Mouse (Mus musculus) neural tube, embryonic 14.5 days (tissue): ENCODE measurements around the gene Mtg2. TPM values are rescaled to one million over a fixed set of nuclear protein-coding genes. Genes with fewer than 3 reads are reported as not detected.

Experiments
- ATAC-seq: fragments of 200-750 bp; cut with Nextera tagmentation; 2 replicates; pipeline ENCODE4 v1.8.0; 2017; ENCODE audit warnings: low read depth, mild to moderate bottlenecking, moderate TSS enrichment, moderate library complexity
- H3K27ac ChIP-seq: fragments of 300-500 bp; sonication (generic); 2 replicates; pipeline ENCODE4 v1.5.1; 2014; ENCODE audit warnings: low read depth, mild to moderate bottlenecking, control low read depth, low read length, moderate library complexity, mixed read lengths
- H3K27me3 ChIP-seq: fragments of 300-500 bp; sonication (generic); 2 replicates; pipeline ENCODE4 v1.6.1; 2014; ENCODE audit warnings: low read length; ENCODE audit not compliant: control insufficient read depth, insufficient read depth
- H3K36me3 ChIP-seq: fragments of 300-500 bp; sonication (generic); 2 replicates; pipeline ENCODE4 v1.6.1; 2014; ENCODE audit warnings: low read length, mixed read lengths; ENCODE audit not compliant: control insufficient read depth, insufficient read depth
- H3K4me1 ChIP-seq: fragments of 300-500 bp; sonication (generic); 2 replicates; pipeline ENCODE4 v1.6.1; 2014; ENCODE audit warnings: low read length; ENCODE audit not compliant: control insufficient read depth, insufficient read depth
- H3K4me2 ChIP-seq: fragments of 300-500 bp; sonication (generic); 2 replicates; pipeline ENCODE4 v1.6.1; 2014; ENCODE audit warnings: mild to moderate bottlenecking, low read depth, low read length, control low read depth
- H3K4me3 ChIP-seq: fragments of 300-500 bp; sonication (generic); 2 replicates; pipeline ENCODE4 v1.5.1; 2014; ENCODE audit warnings: low read depth, low read length, control low read depth, mixed read lengths
- H3K9ac ChIP-seq: fragments of 300-500 bp; sonication (generic); replicated peaks from 2 replicates; pipeline ENCODE4 v1.6.1; 2014; ENCODE audit warnings: low read depth, mild to moderate bottlenecking, control low read depth, low read length, mixed read lengths
- H3K9me3 ChIP-seq: fragments of 300-500 bp; sonication (generic); 2 replicates; pipeline ENCODE4 v1.6.1; 2016; ENCODE audit warnings: low read length; ENCODE audit not compliant: control insufficient read depth
- WGBS: fragments of 180-500 bp; shearing (Covaris S2); extraction: QIAGEN DNeasy Blood & Tissue Kit; methylation state at CpG from one replicate; pipeline ENCODE4 v1.1.7; 2014; 5-methylcytosine and 5-hydroxymethylcytosine counted together
- polyA plus RNA-seq: library from polyadenylated mRNA; unstranded; fragments of >200 nt; fragmentation: Nextera tagmentation; extraction: Ambion mirVana; gene quantifications from 2 replicates; pipeline ENCODE4 v1.2.1, GENCODE M21; 2014

Gene Mtg2
- polyA plus RNA-seq, 1 experiment from 2014 or later: 34.2 TPM

GRCm38 (mm10) chr2:180108285-180108684 lies 37.9 kb downstream of the Mtg2 start:
- no peak for ATAC-seq
- peaks cover 18% of the 10 kb centered on the region for H3K27me3 ChIP-seq
- H3K36me3 ChIP-seq: no peaks in the 10 kb centered on the region
- no peaks in the 10 kb centered on the region for H3K9me3 ChIP-seq
- H3K27ac ChIP-seq: no peak overlapping the region
- H3K9ac ChIP-seq: no peak overlapping the region
- peaks cover 12% of the 10 kb centered on the region for H3K4me1 ChIP-seq
- 72% methylated on average over 6 of the region's 6 CpGs for WGBS
- no peak overlapping the region for H3K4me3 ChIP-seq
- H3K4me2 ChIP-seq: no peak overlapping the region

DNA sequence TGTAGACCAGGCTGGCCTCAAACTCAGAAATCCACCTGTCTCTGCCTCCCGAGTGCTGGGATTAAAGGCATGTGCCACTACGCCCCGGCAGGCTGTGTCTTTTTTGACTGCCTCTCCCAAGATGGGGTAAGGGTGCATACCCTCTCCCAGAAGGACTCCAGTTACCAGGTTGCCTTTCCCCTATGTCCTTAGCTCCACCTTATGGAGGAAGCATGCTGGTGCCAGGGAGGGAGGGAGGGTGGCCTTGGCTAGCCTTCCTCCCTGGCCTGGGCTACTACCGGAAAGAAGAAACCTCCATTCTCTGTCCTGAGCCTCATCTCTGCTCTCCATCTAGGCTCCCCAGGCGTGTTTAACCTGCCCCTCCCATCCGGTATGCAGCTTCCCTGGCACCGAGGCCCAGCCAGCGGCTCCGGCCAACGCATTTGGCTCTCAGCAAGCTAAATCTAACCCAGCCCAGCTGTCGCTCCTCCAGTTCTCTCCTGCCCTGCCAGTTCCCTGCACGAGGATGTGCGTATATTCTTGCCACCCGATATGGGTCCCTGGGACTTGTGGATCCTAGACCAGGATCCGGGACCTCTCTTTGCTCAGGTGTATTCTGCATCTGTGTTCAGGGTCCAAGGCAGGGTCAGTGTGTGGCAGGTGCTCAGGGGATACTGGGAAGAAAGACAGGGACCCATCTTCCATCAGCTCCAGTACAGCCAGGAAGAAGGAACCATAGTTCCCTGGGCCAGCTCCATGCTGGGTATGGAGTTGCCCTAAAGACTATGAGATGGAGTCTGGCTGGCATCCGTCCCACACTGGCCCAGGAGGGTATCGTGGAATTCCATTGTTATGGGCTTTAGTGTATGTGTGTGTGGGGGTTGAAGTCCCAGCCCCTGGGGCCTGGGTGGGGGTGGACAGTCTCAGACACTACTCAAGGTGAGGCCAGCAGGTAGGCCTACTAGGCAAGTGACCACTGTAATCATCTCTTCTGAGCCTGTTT lies 43.8 kb downstream of the Mtg2 start:
- Histone ChIP-seq H3K4me2 (no peak overlapping the region), H3K27me3 (no peaks in the 10 kb centered on the region), H3K27ac (no peak overlapping the region), H3K9me3 (no peaks in the 10 kb centered on the region), H3K4me1 (peaks cover 20% of the 10 kb centered on the region), H3K9ac (no peak overlapping the region), H3K36me3 (no peaks in the 10 kb centered on the region), H3K4me3 (no peak overlapping the region)
- WGBS: 57% methylated on average over 17 of the region's 17 CpGs
- ATAC-seq: no peak

GRCm38 (mm10) chr2:180115279-180115678 lies 44.9 kb downstream of the Mtg2 start:
- no peaks in the 10 kb centered on the region for H3K9me3 ChIP-seq
- H3K4me3 ChIP-seq: no peak overlapping the region
- no peak for ATAC-seq
- no peak overlapping the region for H3K27ac ChIP-seq
- WGBS: 61% methylated on average over 6 of the region's 6 CpGs
- no peak overlapping the region for H3K4me2 ChIP-seq
- no peaks in the 10 kb centered on the region for H3K27me3 ChIP-seq
- no peak overlapping the region for H3K9ac ChIP-seq
- no peaks in the 10 kb centered on the region for H3K36me3 ChIP-seq
- peaks cover 25% of the 10 kb centered on the region for H3K4me1 ChIP-seq

DNA sequence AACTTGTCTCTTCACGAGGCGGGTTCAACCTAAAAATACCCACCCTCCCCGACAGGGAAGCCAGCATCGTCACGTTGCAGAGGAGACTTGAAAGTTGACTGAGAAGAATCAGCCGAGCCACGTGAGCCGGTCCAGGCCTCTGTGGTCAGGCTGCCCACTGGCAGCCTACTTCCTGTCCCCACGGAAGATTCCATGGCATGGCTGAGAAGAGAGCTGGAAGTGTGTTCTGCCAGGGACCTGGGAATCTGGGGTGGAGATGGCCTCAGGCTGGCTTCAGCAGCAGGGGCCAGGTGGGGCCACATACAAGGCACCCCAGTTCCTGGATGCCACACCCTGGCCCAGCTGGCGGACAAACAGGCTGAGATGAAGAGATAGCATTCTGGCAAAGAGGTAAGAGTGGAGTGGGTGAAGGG lies 45.7 kb downstream of the Mtg2 start:
- WGBS: 78% methylated on average over 10 of the region's 10 CpGs
- no peak overlapping the region for H3K9ac ChIP-seq
- H3K9me3 ChIP-seq: no peaks in the 10 kb centered on the region
- no peak overlapping the region for H3K4me3 ChIP-seq
- H3K36me3 ChIP-seq: no peaks in the 10 kb centered on the region
- H3K4me2 ChIP-seq: no peak overlapping the region
- ATAC-seq: no peak
- H3K27ac ChIP-seq: no peak overlapping the region
- peaks cover 26% of the 10 kb centered on the region for H3K4me1 ChIP-seq
- no peaks in the 10 kb centered on the region for H3K27me3 ChIP-seq

GRCm38 (mm10) chr2:180116741-180117484 lies 46.5 kb downstream of the Mtg2 start:
- Histone ChIP-seq H3K9ac (no peak overlapping the region), H3K9me3 (no peaks in the 10 kb centered on the region), H3K27me3 (no peaks in the 10 kb centered on the region), H3K4me3 (no peak overlapping the region), H3K36me3 (no peaks in the 10 kb centered on the region), H3K4me2 (no peak overlapping the region), H3K4me1 (peaks cover 26% of the 10 kb centered on the region), H3K27ac (0 out of 2 replicates have a peak overlapping the region, but pooled peaks have one; percentile 87)
- WGBS: 75% methylated on average over 8 of the region's 8 CpGs
- no peak for ATAC-seq

- H3K9me3 ChIP-seq: no peaks in the 10 kb centered on the region
- no peaks in the 10 kb centered on the region for H3K36me3 ChIP-seq
- H3K4me2 ChIP-seq: peak overlapping the region; percentile 3
- peak; percentile 12; the same call in 1 of the 2 replicates for ATAC-seq
- no peak overlapping the region for H3K9ac ChIP-seq
- H3K27ac ChIP-seq: peak overlapping the region; percentile 87
- no peaks in the 10 kb centered on the region for H3K27me3 ChIP-seq
- H3K4me1 ChIP-seq: peaks cover 26% of the 10 kb centered on the region
- WGBS: 8% methylated on average over 13 of the region's 13 CpGs
- no peak overlapping the region for H3K4me3 ChIP-seq
Observed at GRCm38 (mm10) chr2:180117485-180118194, 47.3 kb downstream of the Mtg2 start.

- Histone ChIP-seq H3K27ac (peak within 1 kb of the TSS; percentile 87), H3K4me1 (peaks cover 26% of the 10 kb centered on the region), H3K4me3 (peak within 1 kb of the TSS; percentile 85), H3K27me3 (no peaks in the 10 kb centered on the region), H3K9me3 (no peaks in the 10 kb centered on the region), H3K36me3 (no peaks in the 10 kb centered on the region), H3K4me2 (peak within 1 kb of the TSS; percentile 97), H3K9ac (peak within 1 kb of the TSS; percentile 78)
- ATAC-seq: peak; percentile 97
- under 1% methylated on average over 44 of the region's 55 CpGs for WGBS
Observed at GRCm38 (mm10) chr2:180118661-180119438, 48.5 kb downstream of the Mtg2 start, which contains the start of gene Osbpl2. Gene Osbpl2 (plus strand): TSS chr2:180119306.
